ENCODE assay signal across 8 mouse cellular contexts in genomic region chr3:150610681-150611101, GRCm38 (mm10).
DNase-seq lines count a peak whose midpoint lies in the region; ATAC-seq and TF ChIP-seq lines count a peak whose summit lies in the region.

No protein-coding gene starts in this region.

- peak; percentile 83 for DNase-seq in midbrain, postnatal 0 days (ENCODE audit: low spot score)
- no peak for DNase-seq in heart, embryonic 10.5 days (ENCODE audit: low spot score)
- peak; percentile 58 to 73 for DNase-seq in layer of hippocampus, postnatal 10 days (ENCODE audit: low spot score in 2 of 2)

- 74% methylated on average over 15 of the region's 15 CpGs for WGBS in midbrain, postnatal 0 days
- WGBS in midbrain, embryonic 15.5 days = 77% methylated on average over 15 of the region's 15 CpGs
- 46% methylated on average over 15 of the region's 15 CpGs for WGBS in embryonic facial prominence, embryonic 12.5 days
- WGBS in heart, embryonic 10.5 days = 54% methylated on average over 15 of the region's 15 CpGs
- WGBS in lung, embryonic 16.5 days = 29% methylated on average over 15 of the region's 15 CpGs
- 43% methylated on average over 15 of the region's 15 CpGs for WGBS in stomach, embryonic 16.5 days

- no peak overlapping the region for H3K9ac ChIP-seq in midbrain, postnatal 0 days (replicated peaks; ENCODE audit: low read length, poor library complexity, severe bottlenecking)
- H3K9ac ChIP-seq in midbrain, embryonic 15.5 days = no peak overlapping the region
- no peak overlapping the region for H3K9ac ChIP-seq in embryonic facial prominence, embryonic 12.5 days
- peak overlapping the region; percentile 19; the same call in 1 of the 2 replicates for H3K9ac ChIP-seq in lung, embryonic 16.5 days (ENCODE audit: low read length)
- 0 out of 2 replicates have a peak overlapping the region, but pooled peaks have one; percentile 3 for H3K9ac ChIP-seq in stomach, embryonic 16.5 days (ENCODE audit: low read length)

- no peak overlapping the region for H3K27ac ChIP-seq in midbrain, postnatal 0 days (ENCODE audit: low read depth, low read length)
- no peak overlapping the region for H3K27ac ChIP-seq in midbrain, embryonic 15.5 days
- H3K27ac ChIP-seq in embryonic facial prominence, embryonic 12.5 days = peak overlapping the region; percentile 64; the same call in 1 of the 2 replicates
- peak overlapping the region; percentile 60; the same call in 1 of the 2 replicates for H3K27ac ChIP-seq in heart, embryonic 10.5 days
- H3K27ac ChIP-seq in lung, embryonic 16.5 days (ENCODE audit: low read length) = peak overlapping the region; percentile 89
- peak overlapping the region; percentile 75 for H3K27ac ChIP-seq in stomach, embryonic 16.5 days (ENCODE audit: low read length)

- H3K36me3 ChIP-seq in midbrain, postnatal 0 days (ENCODE audit: insufficient read depth, low read length) = no peaks in the 10 kb centered on the region
- H3K36me3 ChIP-seq in midbrain, embryonic 15.5 days (replicated peaks) = no peaks in the 10 kb centered on the region
- no peaks in the 10 kb centered on the region for H3K36me3 ChIP-seq in embryonic facial prominence, embryonic 12.5 days
- no peaks in the 10 kb centered on the region for H3K36me3 ChIP-seq in heart, embryonic 10.5 days
- no peaks in the 10 kb centered on the region for H3K36me3 ChIP-seq in lung, embryonic 16.5 days (ENCODE audit: control insufficient read depth, insufficient read depth, low read length)
- H3K36me3 ChIP-seq in stomach, embryonic 16.5 days (ENCODE audit: control insufficient read depth, insufficient read depth, low read length) = no peaks in the 10 kb centered on the region

- TF ChIP-seq CTCF in midbrain, postnatal 0 days (IDR thresholded peaks at IDR 0.05) = no peak

- ATAC-seq in midbrain, postnatal 0 days (ENCODE audit: low FRiP score) = no peak
- no peak for ATAC-seq in midbrain, embryonic 15.5 days (replicated peaks)
- no peak for ATAC-seq in embryonic facial prominence, embryonic 12.5 days (ENCODE audit: insufficient number of reproducible peaks, insufficient read depth, low FRiP score, low TSS enrichment)
- ATAC-seq in lung, embryonic 16.5 days (ENCODE audit: low read depth) = peak; percentile 98
- ATAC-seq in stomach, embryonic 16.5 days (ENCODE audit: insufficient read depth, low FRiP score) = peak; percentile 92
- no peak for ATAC-seq in monocyte, adult 5-6 weeks (replicated peaks; ENCODE audit: insufficient number of reproducible peaks, low FRiP score, low TSS enrichment, poor library complexity, severe bottlenecking)

- peak overlapping the region; percentile 27 for H3K4me2 ChIP-seq in midbrain, postnatal 0 days (ENCODE audit: low read depth, low read length, poor library complexity, severe bottlenecking)
- no peak overlapping the region for H3K4me2 ChIP-seq in midbrain, embryonic 15.5 days
- peak overlapping the region; percentile 33 for H3K4me2 ChIP-seq in embryonic facial prominence, embryonic 12.5 days (replicated peaks)
- H3K4me2 ChIP-seq in lung, embryonic 16.5 days (ENCODE audit: low read depth, low read length) = peak overlapping the region; percentile 46
- H3K4me2 ChIP-seq in stomach, embryonic 16.5 days (ENCODE audit: low read depth, low read length) = peak overlapping the region; percentile 41

- H3K4me1 ChIP-seq in midbrain, postnatal 0 days (ENCODE audit: insufficient read depth, low read length) = no peaks in the 10 kb centered on the region
- no peaks in the 10 kb centered on the region for H3K4me1 ChIP-seq in midbrain, embryonic 15.5 days
- H3K4me1 ChIP-seq in embryonic facial prominence, embryonic 12.5 days = no peaks in the 10 kb centered on the region
- H3K4me1 ChIP-seq in heart, embryonic 10.5 days = no peaks in the 10 kb centered on the region
- H3K4me1 ChIP-seq in lung, embryonic 16.5 days (replicated peaks; ENCODE audit: control insufficient read depth, insufficient read depth, low read length) = no peaks in the 10 kb centered on the region
- peaks cover 3% of the 10 kb centered on the region; the same call in 1 of the 2 replicates for H3K4me1 ChIP-seq in stomach, embryonic 16.5 days (ENCODE audit: control insufficient read depth, insufficient read depth, low read length)

- peak overlapping the region; percentile 7; the same call in 1 of the 2 replicates for H3K4me3 ChIP-seq in midbrain, postnatal 0 days (ENCODE audit: low read depth, low read length)
- no peak overlapping the region for H3K4me3 ChIP-seq in midbrain, embryonic 15.5 days
- 0 out of 2 replicates have a peak overlapping the region, but pooled peaks have one; percentile 1 for H3K4me3 ChIP-seq in embryonic facial prominence, embryonic 12.5 days
- peak overlapping the region; percentile 31; the same call in 1 of the 2 replicates for H3K4me3 ChIP-seq in heart, embryonic 10.5 days
- peak overlapping the region; percentile 33 for H3K4me3 ChIP-seq in lung, embryonic 16.5 days (ENCODE audit: low read length)
- peak overlapping the region; percentile 28 for H3K4me3 ChIP-seq in stomach, embryonic 16.5 days (replicated peaks; ENCODE audit: low read length)

- no peaks in the 10 kb centered on the region for H3K9me3 ChIP-seq in midbrain, postnatal 0 days (ENCODE audit: low read length)
- no peaks in the 10 kb centered on the region for H3K9me3 ChIP-seq in midbrain, embryonic 15.5 days
- no peaks in the 10 kb centered on the region for H3K9me3 ChIP-seq in embryonic facial prominence, embryonic 12.5 days
- no peaks in the 10 kb centered on the region for H3K9me3 ChIP-seq in heart, embryonic 10.5 days
- H3K9me3 ChIP-seq in lung, embryonic 16.5 days (ENCODE audit: control insufficient read depth, low read length) = no peaks in the 10 kb centered on the region
- no peaks in the 10 kb centered on the region for H3K9me3 ChIP-seq in stomach, embryonic 16.5 days (replicated peaks; ENCODE audit: control insufficient read depth, low read length)

- H3K27me3 ChIP-seq in midbrain, postnatal 0 days (ENCODE audit: insufficient read depth, low read length) = no peaks in the 10 kb centered on the region
- H3K27me3 ChIP-seq in midbrain, embryonic 15.5 days (replicated peaks) = no peaks in the 10 kb centered on the region
- H3K27me3 ChIP-seq in embryonic facial prominence, embryonic 12.5 days = no peaks in the 10 kb centered on the region
- no peaks in the 10 kb centered on the region for H3K27me3 ChIP-seq in heart, embryonic 10.5 days (ENCODE audit: insufficient read depth, poor library complexity, severe bottlenecking)
- no peaks in the 10 kb centered on the region for H3K27me3 ChIP-seq in lung, embryonic 16.5 days (ENCODE audit: control insufficient read depth, insufficient read depth, low read depth, low read length)
- H3K27me3 ChIP-seq in stomach, embryonic 16.5 days (ENCODE audit: control insufficient read depth, insufficient read depth, low read length) = no peaks in the 10 kb centered on the region

Comparison
In these comparisons a context has a peak if more than half of its experiments do, and no peak if none do; other contexts are left out.
1. ATAC-seq: peak in lung, embryonic 16.5 days (single experiment) and stomach, embryonic 16.5 days (single experiment); none in midbrain, postnatal 0 days (single experiment), midbrain, embryonic 15.5 days (single experiment), embryonic facial prominence, embryonic 12.5 days (single experiment) and monocyte, adult 5-6 weeks (single experiment).
2. H3K27ac ChIP-seq: peak in embryonic facial prominence, embryonic 12.5 days (single experiment), heart, embryonic 10.5 days (single experiment), lung, embryonic 16.5 days (single experiment) and stomach, embryonic 16.5 days (single experiment); none in midbrain, postnatal 0 days (single experiment) and midbrain, embryonic 15.5 days (single experiment).
3. H3K9ac ChIP-seq: peak in lung, embryonic 16.5 days (single experiment) and stomach, embryonic 16.5 days (single experiment); none in midbrain, postnatal 0 days (single experiment), midbrain, embryonic 15.5 days (single experiment) and embryonic facial prominence, embryonic 12.5 days (single experiment).